Mouse (Mus musculus): ENCODE data around the gene Rad51c. TPM values are rescaled to one million over a fixed set of nuclear protein-coding genes. Genes with fewer than 3 reads are reported as not detected.
"Not testable (repeated sequence)": the region's sequence is repeated elsewhere in the genome, so short reads cannot be mapped to it uniquely, and the experiment has no call there.

Gene Rad51c
- polyA plus RNA-seq (2012): 0.73 and 0.96 TPM in 2 replicates

- Histone ChIP-seq H3K36me3 (ENCODE audit: control insufficient read depth) (peaks cover 21% of the 10 kb centered on the region), H3K27me3 (ENCODE audit: control insufficient read depth) (no peaks in the 10 kb centered on the region), H3K9me3 (ENCODE audit: control insufficient read depth, low read length) (no peaks in the 10 kb centered on the region), H3K4me3 (replicated peaks) (peak within 1 kb of the TSS; percentile 76), H3K4me1 (ENCODE audit: control insufficient read depth) (peaks cover 19% of the 10 kb centered on the region)
- no peak for TF ChIP-seq TAL1 (IDR thresholded peaks at IDR 0.05; ENCODE audit: low read length)
- TF ChIP-seq GATA1 (IDR thresholded peaks at IDR 0.05; ENCODE audit: low read length): no peak
These were observed at the start of gene Rad51c, which contains the start of gene Tex14 for GRCm38 (mm10) chr11:87404876-87405275. TSS of gene Rad51c (minus strand) at chr11:87404954. TSS of gene Tex14 (plus strand) at chr11:87405065.

DNA sequence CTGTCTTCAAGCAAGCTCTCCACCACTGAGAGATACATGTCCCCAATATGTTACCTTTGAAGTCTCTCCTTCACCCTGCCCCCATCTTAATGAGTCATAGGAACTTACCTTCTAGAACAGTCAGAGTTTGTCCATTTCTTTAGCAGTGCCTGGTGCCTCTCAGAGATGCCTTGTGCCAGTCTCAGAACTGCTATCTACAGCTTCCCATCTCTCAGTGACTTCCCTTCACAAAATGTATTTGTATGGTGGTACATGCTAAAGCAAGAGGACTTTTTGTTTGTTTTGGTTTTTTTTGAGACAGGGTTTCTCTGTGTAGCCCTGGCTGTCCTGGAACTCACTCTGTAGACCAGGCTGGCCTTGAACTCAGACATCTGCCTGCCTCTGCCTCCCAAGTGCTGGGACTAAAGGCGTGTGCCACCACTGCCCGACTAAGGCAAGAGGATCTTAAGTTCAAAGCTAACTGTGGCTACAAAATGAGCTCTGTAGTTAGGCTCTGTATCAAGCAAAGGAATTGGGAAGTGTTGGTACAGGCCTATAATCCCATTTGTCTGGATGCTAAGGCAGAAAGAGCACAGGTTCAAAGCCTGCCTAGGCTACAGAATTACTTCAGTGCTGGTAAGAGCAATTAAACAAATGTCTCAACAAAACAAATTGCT is 49.4 kb upstream of the Rad51c start:
- Histone ChIP-seq H3K9me3 (ENCODE audit: control insufficient read depth, low read length) (no peaks in the 10 kb centered on the region), H3K27me3 (ENCODE audit: control insufficient read depth) (no peaks in the 10 kb centered on the region)
- TF ChIP-seq TAL1 (IDR thresholded peaks at IDR 0.05; ENCODE audit: low read length) (no peak), GATA1 (IDR thresholded peaks at IDR 0.05; ENCODE audit: low read length) (no peak)

DNA sequence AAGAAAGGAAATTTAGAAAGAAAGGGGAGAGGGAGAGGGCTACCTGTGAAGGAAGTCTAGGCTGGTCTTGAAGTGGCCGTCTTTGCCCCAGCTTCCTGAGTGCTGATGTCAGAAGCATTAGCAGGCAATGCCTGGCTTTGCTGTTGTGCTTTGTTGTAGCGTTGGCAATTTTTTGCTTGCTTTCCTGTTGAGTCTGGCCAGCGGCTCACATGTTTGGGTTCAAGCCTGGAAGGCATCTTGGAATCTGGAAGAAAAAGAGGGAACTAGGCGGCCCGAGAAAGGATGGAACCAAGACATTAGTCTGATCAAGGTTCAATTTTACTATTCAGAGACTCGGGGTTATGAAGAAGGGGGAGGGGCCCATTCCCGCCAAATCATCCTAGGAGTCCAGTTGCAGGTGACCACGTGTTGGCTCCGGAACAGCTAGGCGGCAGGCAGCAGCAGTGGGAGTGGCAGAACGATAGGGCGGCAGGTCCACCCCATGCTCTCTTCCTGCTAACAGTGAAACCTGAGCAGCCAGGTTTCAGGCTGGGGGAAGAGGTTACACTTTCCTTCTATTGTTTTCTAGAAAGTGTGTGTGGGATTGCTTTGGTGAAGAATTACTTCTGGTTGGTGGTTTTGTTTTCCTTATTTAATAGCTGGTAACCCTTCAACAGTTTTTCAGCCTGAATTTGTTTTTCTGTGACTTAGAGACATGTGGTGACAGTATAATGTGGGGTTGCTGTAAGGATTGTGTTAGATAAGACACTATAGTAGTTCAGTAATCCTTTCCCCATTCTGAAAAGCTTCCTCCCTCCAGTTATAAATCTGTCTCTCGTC is 48.7 kb upstream of the Rad51c start:
- Histone ChIP-seq H3K27me3 (ENCODE audit: control insufficient read depth) (no peaks in the 10 kb centered on the region), H3K9me3 (ENCODE audit: control insufficient read depth, low read length) (no peaks in the 10 kb centered on the region), H3K36me3 (ENCODE audit: control insufficient read depth) (no peaks in the 10 kb centered on the region), H3K4me1 (ENCODE audit: control insufficient read depth) (peaks cover 20% of the 10 kb centered on the region), H3K4me3 (replicated peaks) (no peak overlapping the region)
- TF ChIP-seq GATA1 (IDR thresholded peaks at IDR 0.05; ENCODE audit: low read length) (no peak), TAL1 (IDR thresholded peaks at IDR 0.05; ENCODE audit: low read length) (no peak)

More for the DNA sequence above, 49.4 kb upstream of the Rad51c start:
- peaks cover 16% of the 10 kb centered on the region for H3K4me1 ChIP-seq (ENCODE audit: control insufficient read depth)
- no peak overlapping the region for H3K4me3 ChIP-seq (replicated peaks)
- no peaks in the 10 kb centered on the region for H3K36me3 ChIP-seq (ENCODE audit: control insufficient read depth)

DNA sequence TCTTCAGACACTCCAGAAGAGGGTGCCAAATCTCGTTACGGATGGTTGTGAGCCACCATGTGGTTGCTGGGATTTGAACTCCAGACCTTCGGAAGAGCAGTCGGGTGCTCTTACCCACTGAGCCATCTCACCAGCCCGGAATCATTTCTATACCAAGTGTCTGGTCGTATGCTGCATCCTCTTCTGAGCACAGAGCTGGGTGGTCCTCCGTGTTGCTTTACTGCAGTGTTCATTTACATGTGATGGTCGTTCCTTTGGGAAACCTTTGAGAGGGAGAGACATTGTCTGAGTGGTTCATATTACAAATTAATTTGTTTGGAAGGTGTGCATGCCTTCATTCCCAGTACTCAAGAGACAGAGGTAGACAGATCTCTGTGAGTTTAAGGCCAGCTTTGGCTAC is 48.0 kb upstream of the Rad51c start:
- H3K9me3 ChIP-seq (ENCODE audit: control insufficient read depth, low read length); H3K4me3 ChIP-seq (replicated peaks); H3K27me3 ChIP-seq (ENCODE audit: control insufficient read depth); H3K36me3 ChIP-seq (ENCODE audit: control insufficient read depth): not testable (repeated sequence)
- H3K4me1 ChIP-seq (ENCODE audit: control insufficient read depth): peaks cover 24% of the 10 kb centered on the region

DNA sequence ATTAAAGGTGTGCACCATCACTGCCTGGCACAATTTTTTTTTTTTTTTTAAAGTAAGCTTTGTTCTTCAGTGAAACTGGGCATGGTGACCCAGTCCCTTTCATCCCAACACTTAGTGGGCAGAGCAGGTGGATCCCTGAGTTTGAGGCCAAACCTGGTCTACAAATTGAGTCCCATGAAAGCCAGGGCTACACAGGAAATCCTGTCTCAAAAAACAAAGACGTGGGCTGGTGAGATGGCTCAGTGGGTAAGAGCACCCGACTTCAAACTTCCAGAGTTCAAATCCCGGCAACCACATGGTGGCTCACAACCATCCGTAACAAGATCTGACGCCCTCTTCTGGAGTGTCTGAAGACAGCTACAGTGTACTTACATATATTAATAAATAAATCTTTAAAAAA is 45.1 kb upstream of the Rad51c start:
- not testable (repeated sequence) for H3K4me3 ChIP-seq (replicated peaks); H3K9me3 ChIP-seq (ENCODE audit: control insufficient read depth, low read length); H3K36me3 ChIP-seq (ENCODE audit: control insufficient read depth); H3K27me3 ChIP-seq (ENCODE audit: control insufficient read depth)
- peaks cover 39% of the 10 kb centered on the region for H3K4me1 ChIP-seq (ENCODE audit: control insufficient read depth)

DNA sequence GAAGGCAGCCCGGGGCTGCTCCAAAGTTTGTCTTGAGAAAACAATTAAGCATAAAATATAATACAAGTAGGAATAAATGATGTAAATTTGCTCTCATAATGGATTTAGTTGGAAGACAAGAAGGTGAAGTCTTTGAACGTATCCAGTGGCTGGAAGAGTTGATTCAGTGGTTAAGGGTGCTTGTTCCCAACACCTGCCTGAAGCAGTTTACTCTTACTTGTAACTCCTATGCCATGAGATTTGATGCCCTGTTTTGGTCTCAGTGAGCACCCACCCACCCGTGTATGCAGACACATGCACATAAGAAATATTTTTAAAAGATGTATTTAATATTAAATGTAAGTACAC is 44.4 kb upstream of the Rad51c start:
- Histone ChIP-seq H3K9me3 (ENCODE audit: control insufficient read depth, low read length) (no peaks in the 10 kb centered on the region), H3K27me3 (ENCODE audit: control insufficient read depth) (no peaks in the 10 kb centered on the region), H3K4me3 (replicated peaks) (no peak overlapping the region), H3K36me3 (ENCODE audit: control insufficient read depth) (no peaks in the 10 kb centered on the region), H3K4me1 (ENCODE audit: control insufficient read depth) (peaks cover 43% of the 10 kb centered on the region)
- no peak for TF ChIP-seq GATA1 (IDR thresholded peaks at IDR 0.05; ENCODE audit: low read length)
- TF ChIP-seq TAL1 (IDR thresholded peaks at IDR 0.05; ENCODE audit: low read length): no peak

DNA sequence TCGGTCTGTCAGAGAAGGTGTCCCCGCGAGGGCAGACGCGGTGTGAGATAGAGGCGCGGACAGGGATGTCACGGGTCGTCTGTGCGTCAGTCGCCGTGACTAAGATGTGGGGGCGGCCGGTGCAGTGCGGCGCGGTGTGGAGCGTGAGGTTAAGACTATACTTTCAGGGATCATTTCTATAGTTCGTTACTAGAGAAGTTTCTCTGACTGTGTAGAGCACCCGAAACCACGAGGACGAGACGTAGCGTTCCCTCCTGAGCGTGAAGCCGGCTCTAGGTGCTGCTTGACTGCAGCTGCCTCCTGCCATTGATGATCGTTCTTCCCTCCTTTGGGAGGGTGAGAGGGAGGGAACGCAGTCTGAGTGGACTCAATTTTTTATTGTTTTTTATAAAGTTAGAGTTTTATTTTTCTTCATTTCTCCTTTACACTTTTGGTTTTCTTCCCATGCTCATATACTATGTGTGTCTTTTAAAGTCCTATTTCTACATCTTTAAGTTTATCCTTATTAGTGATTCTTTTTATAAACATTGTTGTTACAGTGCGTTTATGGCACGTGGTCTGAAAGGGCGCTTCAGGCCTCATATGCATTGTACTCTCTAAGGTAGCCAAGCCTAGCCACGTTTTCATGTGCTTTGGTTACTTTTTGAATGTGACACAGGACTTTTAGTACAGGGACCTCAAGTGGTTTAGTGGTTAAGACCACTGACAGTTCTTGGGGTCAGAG is 43.9 kb upstream of the Rad51c start:
- peaks cover 41% of the 10 kb centered on the region for H3K4me1 ChIP-seq (ENCODE audit: control insufficient read depth)
- H3K36me3 ChIP-seq (ENCODE audit: control insufficient read depth); H3K27me3 ChIP-seq (ENCODE audit: control insufficient read depth); H3K9me3 ChIP-seq (ENCODE audit: control insufficient read depth, low read length); H3K4me3 ChIP-seq (replicated peaks): not testable (repeated sequence)

DNA sequence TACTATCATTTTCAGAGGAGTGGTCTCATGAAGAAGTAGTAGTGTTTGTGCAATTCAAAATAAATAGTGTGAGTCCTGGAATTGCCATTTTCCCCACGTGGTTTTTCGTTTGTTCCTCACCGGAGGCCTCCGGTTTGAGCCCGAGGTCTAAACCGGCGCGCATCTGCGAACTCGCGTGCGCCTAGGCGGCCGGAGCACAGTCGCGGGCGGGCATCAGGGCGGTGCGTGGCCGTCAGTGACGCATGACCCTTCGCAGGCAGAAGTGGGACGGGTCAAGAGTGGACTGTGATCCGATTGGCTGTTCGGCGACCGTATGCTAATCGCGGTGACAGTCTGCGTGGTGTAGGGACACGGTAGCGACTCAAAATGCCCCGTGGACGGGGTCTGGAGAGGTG is 43.3 kb upstream of the Rad51c start:
- H3K4me1 ChIP-seq (ENCODE audit: control insufficient read depth): peaks cover 38% of the 10 kb centered on the region
- H3K27me3 ChIP-seq (ENCODE audit: control insufficient read depth); H3K36me3 ChIP-seq (ENCODE audit: control insufficient read depth); H3K9me3 ChIP-seq (ENCODE audit: control insufficient read depth, low read length): not testable (repeated sequence)
- H3K4me3 ChIP-seq (replicated peaks): peak overlapping the region; percentile 57

GRCm38 (mm10) chr11:87447429-87447828 is 42.7 kb upstream of the Rad51c start:
- H3K36me3 ChIP-seq (ENCODE audit: control insufficient read depth): no peaks in the 10 kb centered on the region
- H3K4me1 ChIP-seq (ENCODE audit: control insufficient read depth): peaks cover 40% of the 10 kb centered on the region
- H3K9me3 ChIP-seq (ENCODE audit: control insufficient read depth, low read length): no peaks in the 10 kb centered on the region
- TF ChIP-seq TAL1 (IDR thresholded peaks at IDR 0.05; ENCODE audit: low read length) (no peak), GATA1 (IDR thresholded peaks at IDR 0.05; ENCODE audit: low read length) (no peak)
- H3K4me3 ChIP-seq (replicated peaks): no peak overlapping the region
- H3K27me3 ChIP-seq (ENCODE audit: control insufficient read depth): no peaks in the 10 kb centered on the region

Data from erythroblast, embryonic 14.5 days (primary cell).